Mouse (Mus musculus) liver, embryonic 14.5 days (tissue): ENCODE data around the gene Tef. TPM values are rescaled to one million over a fixed set of nuclear protein-coding genes. Genes with fewer than 3 reads are reported as not detected.
A peak's percentile ranks its signal among the peaks of the same experiment; 100 is the strongest.

Source experiments
- ATAC-seq: fragments of 200-750 bp; cut with Nextera tagmentation; 2 replicates; pipeline ENCODE4 v1.8.0; 2017; ENCODE audit warnings: moderate number of reproducible peaks, mild to moderate bottlenecking, moderate library complexity; ENCODE audit not compliant: insufficient read depth
- DNase-seq, 3 experiments: peaks; one replicate each; pipeline ENCODE4 v3.0.0-alpha.2; 2012 to 2013; ENCODE audit warnings: low read depth in 3 of 3, low spot score in 3 of 3
- H3K27ac ChIP-seq: fragments of 300-500 bp; sonication (generic); 2 replicates; pipeline ENCODE4 v1.5.1; 2014; ENCODE audit warnings: moderate library complexity, mild to moderate bottlenecking, control low read depth, inconsistent platforms
- H3K27me3 ChIP-seq: fragments of 300-500 bp; sonication (generic); 2 replicates; pipeline ENCODE4 v1.6.1; 2014; ENCODE audit warnings: mild to moderate bottlenecking, low read length, moderate library complexity; ENCODE audit not compliant: control insufficient read depth, insufficient read depth
- H3K36me3 ChIP-seq: fragments of 300-500 bp; sonication (generic); replicated peaks from 2 replicates; pipeline ENCODE4 v1.6.1; 2014; ENCODE audit warnings: low read depth; ENCODE audit not compliant: control insufficient read depth, insufficient read depth
- H3K4me1 ChIP-seq, 2 experiments: fragments of 200-500 bp in 1 of 2; fragments of 300-500 bp in 1 of 2; sonication (generic) in 1 of 2; replicated peaks; 2 replicates each; pipeline ENCODE4 v1.6.1; 2012 to 2014; ENCODE audit warnings: antibody characterized with exemption in 1 of 2, inconsistent platforms in 1 of 2, low read length in 1 of 2; ENCODE audit not compliant: control insufficient read depth in 2 of 2, insufficient read depth in 2 of 2
- H3K4me2 ChIP-seq: fragments of 300-500 bp; sonication (generic); 2 replicates; pipeline ENCODE4 v1.6.1; 2014; ENCODE audit warnings: low read depth, mild to moderate bottlenecking, control low read depth, moderate library complexity
- H3K4me3 ChIP-seq, 2 experiments: fragments of 200-500 bp in 1 of 2; fragments of 300-500 bp in 1 of 2; sonication (generic) in 1 of 2; 2 replicates each; pipeline ENCODE4 v1.5.1; 2012 to 2014; ENCODE audit warnings: low read depth in 2 of 2, low read length in 2 of 2, mild to moderate bottlenecking in 2 of 2, control low read depth in 1 of 2, inconsistent platforms in 1 of 2, moderate library complexity in 1 of 2; ENCODE audit not compliant: insufficient read depth in 1 of 2
- H3K9ac ChIP-seq: fragments of 300-500 bp; sonication (generic); replicated peaks from 2 replicates; pipeline ENCODE4 v1.6.1; 2014; ENCODE audit warnings: mild to moderate bottlenecking, control low read depth, moderate library complexity
- H3K9me3 ChIP-seq: fragments of 300-500 bp; sonication (generic); 2 replicates; pipeline ENCODE4 v1.6.1; 2016; ENCODE audit warnings: low read length, mixed read lengths; ENCODE audit not compliant: control insufficient read depth
- CTCF ChIP-seq: IDR thresholded peaks from 2 replicates; pipeline ENCODE4 v1.5.1; 2016; ENCODE audit warnings: antibody characterized with exemption, low read depth, control low read depth
- EP300 ChIP-seq: IDR thresholded peaks from 2 replicates; pipeline ENCODE4 v1.6.1; 2016; ENCODE audit warnings: antibody characterized with exemption, low read depth
- WGBS: fragments of 180-500 bp; shearing (Covaris S2); extraction: QIAGEN DNeasy Blood & Tissue Kit; methylation state at CpG from one replicate; pipeline ENCODE4 v1.1.7; 2014; ENCODE audit not compliant: insufficient replicate concordance; 5-methylcytosine and 5-hydroxymethylcytosine counted together
- polyA plus RNA-seq, 2 experiments: library from polyadenylated mRNA; depleted of rRNA in 1 of 2; stranded (reverse) in 1 of 2; unstranded in 1 of 2; fragments of >200 nt; fragmentation: Nextera tagmentation in 1 of 2; extraction: Ambion mirVana in 1 of 2; gene quantifications; 2 replicates each; pipeline versions ENCODE4 v1.2.1 to v1.2.3; 2012 to 2014

The Tef gene
- polyA plus RNA-seq, 2 experiments, result 2.7 to 5.1 TPM

DNA sequence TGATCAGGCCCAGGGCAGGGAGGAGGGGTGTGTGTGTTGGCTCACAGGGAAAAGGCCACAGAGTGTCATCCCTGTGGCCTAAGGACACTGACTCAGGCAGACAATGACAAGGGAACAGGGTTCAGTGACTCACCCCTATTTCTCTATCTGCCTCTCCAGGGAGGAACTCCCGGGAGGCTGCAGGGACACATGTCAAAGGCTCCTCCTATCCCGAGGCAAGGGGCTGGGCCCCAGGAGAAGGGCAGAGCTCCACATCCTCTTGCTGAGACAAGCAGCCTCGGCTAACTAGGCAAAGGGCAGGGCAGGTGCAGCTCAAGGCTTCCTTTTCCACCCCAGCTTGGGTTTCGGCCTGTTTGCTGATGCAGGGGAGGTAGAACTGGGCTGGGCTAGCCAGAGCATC lies 43.5 kb downstream of the Tef start:
- no peak for DNase-seq
- H3K4me1 ChIP-seq, result no peaks in the 10 kb centered on the region
- peak; percentile 36; the same call in 1 of the 2 replicates for ATAC-seq
- no peak overlapping the region for H3K4me3 ChIP-seq
- H3K36me3 ChIP-seq, result peaks cover 18% of the 10 kb centered on the region
- no peak overlapping the region for H3K4me2 ChIP-seq
- TF ChIP-seq CTCF (no peak), EP300 (no peak)
- H3K27ac ChIP-seq, result no peak overlapping the region
- H3K27me3 ChIP-seq, result no peaks in the 10 kb centered on the region
- H3K9me3 ChIP-seq, result no peaks in the 10 kb centered on the region
- H3K9ac ChIP-seq, result no peak overlapping the region
- WGBS, result 43% methylated on average over 4 of the region's 4 CpGs

DNA sequence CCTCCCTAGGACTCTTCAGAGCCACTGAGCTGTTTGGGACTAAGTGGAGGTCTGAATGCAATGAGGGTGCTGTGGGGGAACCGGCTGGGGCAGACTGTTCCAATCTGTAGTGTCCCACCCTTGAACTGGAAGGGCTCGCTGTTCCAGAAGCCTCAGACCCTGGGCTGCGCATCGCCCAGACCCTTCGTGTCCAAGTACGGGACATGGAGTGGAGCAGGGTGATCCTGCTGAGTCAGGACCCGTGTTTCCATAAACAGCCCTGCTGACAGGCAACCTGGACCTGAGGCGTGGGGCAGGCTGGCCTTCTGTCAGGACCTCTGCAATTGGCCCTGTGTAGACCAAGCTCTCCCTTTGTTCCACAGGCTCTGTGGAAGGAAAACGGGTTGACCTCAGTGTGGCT lies 44.5 kb downstream of the Tef start:
- Histone ChIP-seq H3K9me3 (no peaks in the 10 kb centered on the region), H3K27me3 (no peaks in the 10 kb centered on the region), H3K9ac (no peak overlapping the region), H3K4me2 (no peak overlapping the region), H3K27ac (no peak overlapping the region), H3K36me3 (peaks cover 26% of the 10 kb centered on the region), H3K4me3 (no peak overlapping the region), H3K4me1 (no peaks in the 10 kb centered on the region)
- TF ChIP-seq EP300, result no peak
- TF ChIP-seq CTCF, result no peak
- DNase-seq, result no peak
- 79% methylated on average over 9 of the region's 9 CpGs for WGBS
- ATAC-seq, result no peak

DNA sequence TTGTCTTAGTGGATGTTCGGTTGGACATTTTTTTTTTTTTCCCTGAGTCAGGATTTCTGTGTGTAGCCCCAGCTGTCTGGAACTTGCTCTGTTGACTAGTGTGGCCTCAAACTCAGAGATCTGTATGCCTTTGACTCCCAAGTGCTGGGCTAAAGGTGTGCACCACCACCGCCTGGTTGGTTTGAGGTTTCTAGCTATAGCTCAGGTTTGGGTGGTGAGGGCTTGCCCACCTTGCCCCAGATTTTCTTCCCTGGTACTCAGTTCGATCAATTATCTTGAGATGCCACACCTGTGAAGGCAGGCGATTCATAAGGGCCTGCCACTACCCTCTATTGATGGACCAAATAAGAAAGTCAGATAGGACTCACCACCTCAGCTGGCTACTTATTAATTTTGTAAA lies 44.9 kb downstream of the Tef start:
- no peak for ATAC-seq
- 75% methylated on average over 4 of the region's 4 CpGs for WGBS
- H3K4me1 ChIP-seq, result no peaks in the 10 kb centered on the region
- no peak overlapping the region for H3K9ac ChIP-seq
- no peak overlapping the region for H3K4me3 ChIP-seq
- no peaks in the 10 kb centered on the region for H3K27me3 ChIP-seq
- no peak overlapping the region for H3K4me2 ChIP-seq
- H3K27ac ChIP-seq, result no peak overlapping the region
- H3K36me3 ChIP-seq, result peaks cover 26% of the 10 kb centered on the region
- no peak for DNase-seq
- H3K9me3 ChIP-seq, result no peaks in the 10 kb centered on the region
- TF ChIP-seq EP300 (no peak), CTCF (no peak)

DNA sequence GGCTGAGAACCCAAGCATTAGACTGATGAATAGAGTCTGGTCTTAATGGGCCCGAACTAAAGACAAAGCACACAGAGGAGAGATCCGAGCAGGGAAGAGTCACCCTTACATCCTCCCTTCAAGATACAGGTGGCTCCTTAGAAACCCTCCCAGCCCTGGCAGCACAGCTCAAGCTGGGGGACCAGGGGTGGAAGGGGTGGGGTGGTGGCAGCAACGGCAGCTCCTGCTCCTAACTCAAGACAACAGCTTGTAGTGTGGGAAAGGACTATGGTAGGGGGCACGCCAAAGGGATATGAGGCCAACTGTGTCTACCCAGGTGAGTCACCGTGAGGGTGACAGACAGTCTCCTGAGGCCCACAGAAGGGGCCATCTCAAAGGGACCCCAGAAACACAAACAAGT lies 45.6 kb downstream of the Tef start:
- H3K4me3 ChIP-seq, result no peak overlapping the region
- no peak for ATAC-seq
- DNase-seq, result no peak
- no peak overlapping the region for H3K9ac ChIP-seq
- H3K4me2 ChIP-seq, result no peak overlapping the region
- H3K27me3 ChIP-seq, result no peaks in the 10 kb centered on the region
- no peak overlapping the region for H3K27ac ChIP-seq
- 78% methylated on average over 5 of the region's 5 CpGs for WGBS
- H3K9me3 ChIP-seq, result no peaks in the 10 kb centered on the region
- no peaks in the 10 kb centered on the region; a peak in 1 of 4 replicates for H3K4me1 ChIP-seq
- TF ChIP-seq CTCF, result no peak
- TF ChIP-seq EP300, result no peak
- peaks cover 26% of the 10 kb centered on the region for H3K36me3 ChIP-seq

DNA sequence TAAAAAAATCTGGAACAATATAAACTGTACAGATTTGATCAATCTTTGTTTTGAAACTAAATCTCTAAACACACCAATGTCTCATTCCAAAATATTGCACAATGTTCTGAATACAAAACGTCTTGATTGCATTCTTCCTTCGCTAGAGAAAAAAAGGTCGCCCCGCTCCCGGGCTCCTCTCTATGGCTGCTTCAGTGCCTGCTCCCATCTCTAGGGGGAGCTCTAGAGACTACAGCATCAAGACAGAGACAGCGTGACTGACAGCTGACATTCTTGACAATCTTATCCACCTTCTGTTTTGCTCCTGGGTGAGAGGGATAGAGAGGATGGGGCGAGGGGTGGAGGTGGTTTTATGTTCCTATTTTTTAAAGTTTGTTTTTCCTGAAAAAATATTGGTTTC lies 46.1 kb downstream of the Tef start:
- Histone ChIP-seq H3K27ac (no peak overlapping the region), H3K9ac (no peak overlapping the region), H3K4me3 (no peak overlapping the region), H3K27me3 (no peaks in the 10 kb centered on the region), H3K9me3 (no peaks in the 10 kb centered on the region), H3K4me1 (no peaks in the 10 kb centered on the region; a peak in 1 of 4 replicates), H3K36me3 (peaks cover 26% of the 10 kb centered on the region), H3K4me2 (no peak overlapping the region)
- WGBS, result 37% methylated on average over 7 of the region's 7 CpGs
- DNase-seq (peak; percentile 60 to 68 (median 68)), ATAC-seq (0 out of 2 replicates have a peak, but pooled peaks have one; percentile 38)
- TF ChIP-seq EP300, result no peak
- TF ChIP-seq CTCF, result peak; percentile 89
